Mouse (Mus musculus) embryonic fibroblast, embryonic 13.5 days (primary cell): ENCODE measurements at regions not wholly inside any gene's neighbourhood (a gene's known extent, or its start where the extent isn't known, plus 50 kb on each side); places are given as distances from the start of the nearest gene placed in this dataset.

ENCODE experiments used
- CTCF ChIP-seq: IDR thresholded peaks from 2 replicates; pipeline ENCODE4 v1.5.1; 2011; ENCODE audit warnings: mild to moderate bottlenecking, control low read depth, low read length, moderate library complexity, borderline replicate concordance; ENCODE audit not compliant: insufficient read depth
- POLR2A ChIP-seq: IDR thresholded peaks from 2 replicates; pipeline ENCODE4 v1.6.1; 2011; ENCODE audit warnings: low read depth, mild to moderate bottlenecking, control low read depth, low read length, moderate library complexity

GRCm38 (mm10) chr10:111787175-111787574 is 185.3 kb upstream of the Krr1 start:
- TF ChIP-seq CTCF: no peak
- no peak for TF ChIP-seq POLR2A
